Mouse (Mus musculus): ENCODE results near the gene Tmc4. TPM values are rescaled to one million over a fixed set of nuclear protein-coding genes. Genes with fewer than 3 reads are reported as not detected.
A peak's percentile ranks its signal among the peaks of the same experiment; 100 is the strongest.

Tmc4 gene
- polyA plus RNA-seq, 1 experiment from 2014 or later: 2.1 TPM

- H3K27me3 ChIP-seq (ENCODE audit: control insufficient read depth, insufficient read depth, low read length): no peaks in the 10 kb centered on the region
- H3K9ac ChIP-seq (ENCODE audit: low read length): no peak within 1 kb of the TSS
- H3K27ac ChIP-seq (ENCODE audit: low read depth, low read length): no peak within 1 kb of the TSS
- peaks cover 3% of the 10 kb centered on the region; the same call in 1 of the 2 replicates for H3K36me3 ChIP-seq (ENCODE audit: control insufficient read depth, insufficient read depth, low read length)
- H3K9me3 ChIP-seq (ENCODE audit: control insufficient read depth, low read length): no peaks in the 10 kb centered on the region
- DNase-seq (ENCODE audit: low spot score) (no peak), ATAC-seq (replicated peaks; ENCODE audit: low FRiP score) (no peak)
- H3K4me3 ChIP-seq (ENCODE audit: low read depth, low read length): peak within 1 kb of the TSS; percentile 77
- H3K4me1 ChIP-seq (replicated peaks; ENCODE audit: control insufficient read depth, insufficient read depth, low read length): no peaks in the 10 kb centered on the region; the same call in 1 of the 2 replicates
- peak within 1 kb of the TSS; percentile 69; the same call in 1 of the 2 replicates for H3K4me2 ChIP-seq (ENCODE audit: low read depth, low read length, severe bottlenecking)
- WGBS: 83% methylated on average over 4 of the region's 4 CpGs
Measured at GRCm38 (mm10) chr7:3616057-3616388, 61.3 kb downstream of the Tmc4 start, which contains the start of gene Oscar. Gene Oscar (minus strand): TSS chr7:3616157.

Small RNA genes within 50 kb of the gene (microRNA-seq; reads per million reads assigned to microRNA genes)
- gene Mir3572 (ENCODE audit: insufficient number of aligned reads): 4.2 reads per million

Other genes starting within 250 kb of the Tmc4 start
- not detected in 2 replicates for gene Tarm1, start 174.9 kb downstream of the Tmc4 start, polyA plus RNA-seq (2014; fragmentation: Nextera tagmentation; extraction: Ambion mirVana)
- gene Oscar, start 61.4 kb downstream of the Tmc4 start, polyA plus RNA-seq (2014; fragmentation: Nextera tagmentation; extraction: Ambion mirVana): 0.15 and 0.36 TPM in 2 replicates
- 338 and 353 TPM in 2 replicates for gene Ndufa3, start 60.2 kb downstream of the Tmc4 start, polyA plus RNA-seq (2014; fragmentation: Nextera tagmentation; extraction: Ambion mirVana)
- gene Tfpt, start 47.6 kb downstream of the Tmc4 start, polyA plus RNA-seq (2014; fragmentation: Nextera tagmentation; extraction: Ambion mirVana): 30.0 and 31.9 TPM in 2 replicates
- gene Prpf31, start 47.6 kb downstream of the Tmc4 start, polyA plus RNA-seq (2014; fragmentation: Nextera tagmentation; extraction: Ambion mirVana): 157 and 164 TPM in 2 replicates
- gene Cnot3, start 32.3 kb downstream of the Tmc4 start, polyA plus RNA-seq (2014; fragmentation: Nextera tagmentation; extraction: Ambion mirVana): 80.4 and 88.1 TPM in 2 replicates
- gene Leng1, start 11.7 kb downstream of the Tmc4 start, polyA plus RNA-seq (2014; fragmentation: Nextera tagmentation; extraction: Ambion mirVana): 15.0 and 16.1 TPM in 2 replicates
- gene Tsen34, start 15.3 kb upstream of the Tmc4 start, polyA plus RNA-seq (2014; fragmentation: Nextera tagmentation; extraction: Ambion mirVana): 243 and 269 TPM in 2 replicates
- 37.1 and 40.2 TPM in 2 replicates for gene Mboat7, start 16.0 kb upstream of the Tmc4 start, polyA plus RNA-seq (2014; fragmentation: Nextera tagmentation; extraction: Ambion mirVana)
- gene Rps9, start 26.4 kb upstream of the Tmc4 start, polyA plus RNA-seq (2014; fragmentation: Nextera tagmentation; extraction: Ambion mirVana): 1,200 and 1,214 TPM in 2 replicates
- 0.12 and 0.27 TPM in 2 replicates for gene Pirb, start 42.8 kb upstream of the Tmc4 start, polyA plus RNA-seq (2014; fragmentation: Nextera tagmentation; extraction: Ambion mirVana)
- gene Gm15448, start 148.1 kb upstream of the Tmc4 start, polyA plus RNA-seq (2014; fragmentation: Nextera tagmentation; extraction: Ambion mirVana): not detected in 2 replicates
- not detected in 2 replicates for gene Pira2, start 167.5 kb upstream of the Tmc4 start, polyA plus RNA-seq (2014; fragmentation: Nextera tagmentation; extraction: Ambion mirVana)
- gene Gm14548, start 220.6 kb upstream of the Tmc4 start, polyA plus RNA-seq (2014; fragmentation: Nextera tagmentation; extraction: Ambion mirVana): not detected in 2 replicates
- gene Lilra6, start 237.9 kb upstream of the Tmc4 start, polyA plus RNA-seq (2014; fragmentation: Nextera tagmentation; extraction: Ambion mirVana): not detected in 2 replicates

Measured in forebrain, embryonic 11.5 days (tissue).